Mouse (Mus musculus) adipocyte (in vitro differentiated cells): ENCODE measurements around the gene Gm14326.
"Not testable (repeated sequence)": the region's sequence is repeated elsewhere in the genome, so short reads cannot be mapped to it uniquely, and the experiment has no call there.

Source experiments
- DNase-seq: peaks from one replicate; pipeline ENCODE4 v3.0.0-alpha.2; 2016; ENCODE audit warnings: low spot score

Gene Gm14326

DNA sequence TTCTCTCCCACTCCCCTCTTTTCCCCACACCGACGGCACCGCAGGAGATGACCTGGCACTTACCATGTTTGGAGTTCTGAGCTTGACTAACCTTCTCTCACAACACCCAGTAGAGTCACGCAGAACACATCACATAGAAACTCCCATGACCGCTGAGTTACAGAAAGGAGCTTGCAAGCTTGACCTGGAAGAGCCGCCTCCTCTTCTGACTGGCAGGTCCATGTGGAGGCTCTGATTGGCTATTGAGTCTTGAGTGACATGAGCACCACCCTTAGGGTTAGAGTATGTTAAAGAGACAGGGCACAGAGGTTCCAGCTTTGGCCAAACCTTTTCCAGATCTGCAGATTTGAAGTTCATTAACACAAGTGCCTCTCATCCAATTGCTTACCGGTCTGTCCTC lies at the start of gene Gm14326:
Gene Gm14326 (minus strand): TSS at position 153 of the 400 bp plus-strand sequence.
- DNase-seq = peak; percentile 63

DNA sequence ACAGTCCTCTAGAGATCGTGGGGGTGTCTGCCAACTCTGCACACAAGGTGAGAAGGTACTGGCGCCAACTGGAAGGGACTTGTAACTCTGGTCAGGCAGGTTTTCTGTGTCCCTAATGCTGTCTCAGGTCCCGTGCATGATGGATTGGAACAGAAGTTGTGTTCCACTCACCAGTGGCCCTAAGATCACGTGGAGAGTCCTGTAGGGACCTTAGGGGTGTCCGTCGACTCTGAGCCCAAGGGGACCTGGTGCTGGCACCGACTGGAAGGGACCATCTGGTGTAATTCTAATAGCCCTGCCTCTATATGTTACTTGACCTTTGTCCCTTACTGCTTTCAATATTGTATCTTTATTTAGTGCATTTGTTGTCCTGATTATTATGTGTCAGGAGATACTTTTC lies 17.7 kb upstream of the Gm14326 start:
- not testable (repeated sequence) for DNase-seq

DNA sequence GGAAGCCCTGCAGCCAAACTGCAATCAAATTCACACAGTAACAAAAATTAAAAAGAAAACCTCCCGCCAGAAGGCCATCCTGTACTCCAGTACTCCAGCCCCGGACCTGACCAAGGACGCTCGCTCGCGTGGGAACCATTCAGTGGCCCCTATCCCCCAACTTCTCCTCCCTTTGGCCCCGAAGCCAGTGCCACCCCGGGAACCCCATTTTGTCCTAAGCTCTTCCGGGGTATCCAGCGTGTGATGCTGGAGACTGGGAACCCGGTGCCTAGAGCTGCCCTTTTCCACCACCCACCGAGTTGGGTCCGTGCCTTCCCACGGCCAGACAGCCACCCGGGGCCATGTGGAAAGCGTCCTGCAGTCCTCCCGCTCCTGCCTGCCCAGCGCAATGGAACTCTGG lies 363 bp downstream of the Gm14326 start:
- peak; percentile 30 for DNase-seq

DNA sequence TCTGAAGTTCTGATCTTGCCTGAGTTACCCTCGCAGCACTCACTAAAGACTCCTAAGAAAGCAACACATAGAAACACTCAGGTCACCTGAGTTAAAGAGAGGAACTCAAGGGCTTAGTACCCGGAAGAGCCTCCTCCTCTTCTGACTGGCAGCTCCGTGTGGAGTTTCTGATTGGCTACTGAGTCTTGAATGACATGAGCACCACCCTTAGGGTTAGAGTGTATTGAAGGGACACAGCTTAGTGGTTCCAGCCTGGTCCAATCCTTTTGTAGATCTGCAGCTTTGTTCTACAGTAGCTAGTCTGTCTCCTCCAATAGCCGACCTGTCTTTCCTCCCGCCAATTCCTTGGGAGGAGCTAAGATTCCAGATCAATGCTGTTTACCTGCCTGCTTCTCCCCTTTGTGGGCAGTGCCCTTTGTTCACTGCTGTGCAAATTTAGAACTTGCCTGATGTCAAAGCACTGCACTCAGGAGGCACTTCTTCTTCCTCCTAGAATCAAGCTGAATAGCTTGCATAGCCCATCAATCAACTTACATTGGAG lies 31.5 kb downstream of the Gm14326 start, which contains the start of gene Zfp972:
Gene Zfp972 (minus strand): TSS at position 51 of the 541 bp plus-strand sequence.
- peak; percentile 2 for DNase-seq

DNA sequence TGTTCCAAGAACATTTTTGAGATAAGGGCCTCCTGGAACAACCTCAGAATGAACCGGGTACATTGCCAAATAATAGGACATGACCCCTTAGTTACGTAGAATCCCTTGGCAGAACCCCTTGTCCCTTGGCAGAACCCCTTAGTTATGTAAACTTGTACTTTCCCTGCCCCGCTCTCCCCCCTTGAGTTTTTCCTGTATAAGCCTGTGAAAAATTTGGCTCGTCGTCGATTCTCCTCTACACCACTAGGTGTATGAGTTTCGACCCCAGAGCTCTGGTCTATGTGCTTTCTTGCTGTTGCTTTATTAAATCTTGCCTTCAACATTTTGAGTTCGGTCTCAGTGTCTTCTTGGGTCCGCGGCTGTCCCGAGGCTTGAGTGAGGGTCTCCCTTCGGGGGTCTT lies 53.8 kb downstream of the Gm14326 start:
- not testable (repeated sequence) for DNase-seq

DNA sequence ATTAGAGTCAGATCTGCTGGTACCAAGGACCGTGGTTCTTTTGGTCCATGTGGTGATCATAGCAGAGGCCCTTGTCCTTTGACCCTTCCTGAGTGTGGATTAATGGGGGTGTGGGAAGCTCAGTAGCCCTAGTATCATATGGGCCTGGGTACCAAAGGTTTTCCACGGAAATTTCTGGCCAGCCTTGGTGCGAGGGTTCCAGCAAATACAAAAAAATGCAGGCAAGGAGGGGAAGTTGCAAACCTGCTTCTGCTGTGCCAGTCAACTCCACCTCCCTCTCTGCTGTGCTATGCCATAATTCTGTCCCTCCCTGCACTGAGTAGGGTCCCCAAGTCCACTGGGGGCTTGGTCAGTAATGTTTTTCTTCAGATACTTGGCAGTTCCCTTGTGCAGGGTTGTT lies 58.9 kb downstream of the Gm14326 start:
- DNase-seq = not testable (repeated sequence)

DNA sequence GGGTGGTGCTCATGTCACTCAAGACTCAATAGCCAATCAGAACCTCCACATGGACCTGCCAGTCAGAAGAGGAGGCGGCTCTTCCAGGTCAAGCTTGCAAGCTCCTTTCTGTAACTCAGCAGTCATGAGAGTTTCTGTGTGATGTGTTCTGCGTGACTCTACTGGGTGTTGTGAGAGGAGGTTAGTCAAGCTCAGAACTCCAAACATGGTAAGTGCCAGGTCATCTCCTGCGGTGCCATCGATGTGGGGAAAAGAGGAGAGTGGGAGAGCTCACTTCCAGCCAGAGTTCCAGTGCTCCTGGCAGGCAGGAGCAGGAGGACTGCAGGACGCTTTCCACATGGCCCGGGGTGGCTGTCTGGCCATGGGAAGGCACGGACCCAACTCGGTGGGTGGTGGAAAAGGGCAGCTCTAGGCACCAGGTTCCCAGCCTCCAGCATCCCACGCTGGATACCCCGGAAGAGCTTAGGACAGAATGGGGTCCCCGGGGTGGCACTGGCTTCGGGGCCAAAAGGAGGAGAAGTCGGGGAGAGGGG lies 60.0 kb downstream of the Gm14326 start, which contains the start of gene Gm14327:
Gene Gm14327 (plus strand): TSS at position 51 of the 533 bp plus-strand sequence.
- peak; percentile 5 for DNase-seq

DNA sequence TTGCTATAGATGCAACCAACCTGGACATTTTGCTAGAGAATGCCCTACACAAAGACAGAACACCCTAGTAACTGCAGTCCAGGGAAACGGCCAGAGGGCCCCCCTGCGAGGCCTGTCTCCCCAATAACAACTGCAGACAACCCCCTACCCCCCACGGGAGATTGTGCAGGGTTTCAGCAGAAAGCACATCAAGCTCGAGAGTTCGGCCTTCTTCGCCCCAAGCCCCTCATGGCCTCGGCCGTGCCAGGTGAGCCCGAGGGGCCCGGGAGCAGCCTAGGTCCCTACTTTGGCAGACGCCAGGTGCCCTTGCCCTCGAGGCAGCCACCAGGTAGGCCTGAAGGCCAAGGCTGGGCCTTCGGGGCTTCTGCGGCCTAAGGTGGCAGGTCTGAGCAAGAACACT lies 69.4 kb downstream of the Gm14326 start:
- not testable (repeated sequence) for DNase-seq
